Mouse (Mus musculus) liver, postnatal 0 days (tissue): ENCODE results near the gene Rnf103.

ENCODE experiments used
- CTCF ChIP-seq: sonication (generic); IDR thresholded peaks from 2 replicates; pipeline ENCODE4 v1.5.1; 2016; ENCODE audit warnings: antibody characterized with exemption, low read depth
- EP300 ChIP-seq: IDR thresholded peaks from 2 replicates; pipeline ENCODE4 v1.6.1; 2016; ENCODE audit warnings: antibody characterized with exemption, low read depth, mild to moderate bottlenecking

DNA sequence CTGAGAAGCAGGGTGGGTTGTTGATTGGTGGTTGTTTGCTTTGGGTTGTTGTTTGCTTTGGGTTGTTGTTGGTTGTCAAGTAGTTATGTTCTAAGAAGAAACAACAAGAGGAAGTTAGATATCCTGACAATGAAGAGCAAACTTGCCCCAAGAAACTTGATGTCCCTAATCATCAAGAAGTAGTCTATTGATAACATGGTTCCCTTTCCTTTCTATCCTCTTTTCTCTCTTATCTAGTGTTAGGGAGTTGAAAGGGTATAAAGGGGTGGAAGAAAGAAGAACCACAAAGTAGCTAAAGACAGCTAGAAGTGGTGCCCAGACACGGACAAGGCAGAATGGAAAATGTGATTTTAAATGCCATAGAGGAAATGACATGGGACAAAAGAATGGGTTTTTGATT lies 20.9 kb upstream of the Rnf103 start:
- no peak for TF ChIP-seq EP300
- no peak for TF ChIP-seq CTCF
